Mouse (Mus musculus) megakaryocyte-erythroid progenitor cell, adult 5-6 weeks (primary cell): Measurements from ENCODE around the gene Tk1. TPM values are rescaled to one million over a fixed set of nuclear protein-coding genes. Genes with fewer than 3 reads are reported as not detected.
A peak's percentile ranks its signal among the peaks of the same experiment; 100 is the strongest.
"Not testable (repeated sequence)": the region's sequence is repeated elsewhere in the genome, so short reads cannot be mapped to it uniquely, and the experiment has no call there.

Experiments
- ATAC-seq: replicated peaks from 2 replicates; pipeline ENCODE4 v1.8.0; 2016; ENCODE audit warnings: mild to moderate bottlenecking, inconsistent platforms; ENCODE audit not compliant: severe bottlenecking, poor library complexity, low FRiP score, low TSS enrichment
- total RNA-seq, 2 experiments: library from RNA; stranded (forward) in 1 of 2; stranded (reverse) in 1 of 2; fragments of 200-1000, 215-1000 nt in 1 of 2; fragments of >200 nt in 1 of 2; fragmentation: Nextera tagmentation in 1 of 2; gene quantifications; 2 replicates each; pipeline ENCODE4 v1.2.3; 2014 to 2017

The Tk1 gene
- total RNA-seq, 2 experiments from 2014 or later, result 52.5 to 266 TPM

DNA sequence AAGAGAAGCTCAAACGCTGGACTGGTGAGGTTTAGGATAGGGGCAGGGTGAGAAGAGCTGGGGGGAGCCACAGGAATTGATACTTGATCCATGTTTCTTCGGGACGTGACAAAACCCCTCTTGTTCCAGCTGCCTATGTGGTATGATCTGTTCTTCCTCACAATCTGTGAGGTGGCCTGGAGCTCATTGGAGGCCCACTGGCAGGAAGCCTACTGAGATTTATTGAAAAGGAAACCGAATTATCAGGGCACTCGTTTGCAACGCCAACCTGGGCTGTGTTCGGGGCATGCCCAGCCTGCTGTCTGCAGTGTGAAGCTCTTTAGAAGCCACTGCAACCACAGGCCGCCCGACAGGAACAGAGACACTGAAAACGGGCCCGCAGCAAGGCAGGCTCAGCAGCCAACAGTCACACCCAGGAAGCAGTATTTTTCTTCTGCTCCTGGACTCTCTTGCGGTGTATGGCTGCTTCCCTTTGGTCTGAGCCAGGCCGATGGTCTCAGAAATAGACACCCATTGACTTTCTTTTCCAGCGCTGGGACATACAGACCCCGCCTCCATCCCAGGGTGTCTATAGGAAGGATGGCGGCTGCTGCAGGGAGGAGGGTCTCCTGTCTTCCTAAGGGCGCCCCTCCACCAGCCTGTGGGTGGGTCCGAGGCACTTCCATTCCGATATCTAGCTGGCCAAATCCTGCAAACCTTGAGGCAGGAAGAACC is 22.5 kb upstream of the Tk1 start:
- peak; percentile 25 for ATAC-seq

DNA sequence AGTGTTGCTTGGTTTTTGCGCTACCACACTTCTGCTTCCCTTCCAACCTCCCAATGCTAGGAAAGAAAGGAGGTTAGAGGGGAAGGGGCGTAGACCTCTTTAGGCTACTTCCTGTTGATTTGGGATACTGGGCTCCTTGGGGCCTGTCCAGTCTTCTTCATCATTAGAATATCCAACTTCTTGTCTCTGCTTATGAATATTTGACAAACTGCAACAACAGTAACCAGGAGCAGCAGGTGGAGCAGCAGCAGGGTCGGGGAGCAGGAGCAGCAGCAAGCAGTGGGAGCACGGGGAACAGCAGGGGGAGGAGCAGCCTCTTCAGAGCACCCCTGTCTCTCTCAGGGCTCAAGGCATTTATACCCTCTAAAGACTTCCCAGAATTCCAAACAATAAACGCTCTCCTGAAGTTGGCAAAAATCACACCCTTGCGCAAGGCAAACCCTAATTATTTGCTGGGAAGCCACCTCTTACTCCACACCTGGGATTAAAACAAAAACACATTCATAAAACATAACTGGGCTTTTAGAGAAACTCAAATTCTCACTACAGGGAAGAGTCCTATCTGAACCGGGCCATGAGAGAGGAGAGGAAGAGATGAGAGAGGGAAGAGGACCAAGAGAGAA is 21.8 kb upstream of the Tk1 start:
- ATAC-seq, result no peak

DNA sequence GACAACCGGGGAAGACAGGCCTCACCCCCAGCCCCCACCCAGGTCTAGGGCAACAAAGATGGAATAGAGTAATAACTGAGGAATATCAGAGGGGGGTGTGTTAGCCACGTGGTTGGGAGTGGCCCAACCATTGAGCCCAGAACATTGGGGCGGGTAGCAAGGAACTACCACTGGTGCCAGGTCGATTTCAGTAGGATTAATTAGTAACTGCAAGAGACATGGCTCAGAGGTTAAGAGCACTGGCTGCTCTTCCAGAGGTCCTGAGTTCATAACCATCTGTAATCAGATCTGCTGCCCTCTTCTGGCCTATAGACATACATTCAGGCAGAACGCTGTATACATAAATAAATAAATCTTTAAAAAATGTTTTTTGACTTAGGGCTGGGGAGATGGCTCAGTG is 20.7 kb upstream of the Tk1 start:
- ATAC-seq, result 0 out of 2 replicates have a peak, but pooled peaks have one; percentile 25

GRCm38 (mm10) chr11:117845651-117846050 is 19.8 kb upstream of the Tk1 start:
- no peak for ATAC-seq

- ATAC-seq, result no peak
These were observed 19.1 kb upstream of the Tk1 start for GRCm38 (mm10) chr11:117844997-117845396.

DNA sequence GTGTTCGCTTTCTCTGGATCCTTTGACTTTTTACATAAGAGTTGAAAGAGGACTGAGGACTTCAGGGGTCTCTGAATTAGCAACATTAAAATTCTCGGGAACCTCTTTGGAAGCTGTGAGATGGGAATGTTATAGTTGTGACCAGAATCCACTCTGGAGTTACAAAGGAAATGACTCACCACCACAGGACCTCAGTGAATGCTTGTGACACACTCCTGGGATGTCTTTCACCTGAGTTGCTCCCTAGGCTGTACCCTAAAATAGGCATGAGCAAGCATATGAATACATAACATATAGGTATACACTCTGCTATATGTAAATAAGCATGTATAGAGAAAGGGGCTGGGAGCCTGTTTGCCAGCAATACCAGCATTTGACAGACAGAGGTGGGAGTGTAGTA is 17.5 kb upstream of the Tk1 start:
- ATAC-seq, result no peak

- ATAC-seq, result no peak
These were observed 15.0 kb upstream of the Tk1 start for GRCm38 (mm10) chr11:117840910-117841309.

DNA sequence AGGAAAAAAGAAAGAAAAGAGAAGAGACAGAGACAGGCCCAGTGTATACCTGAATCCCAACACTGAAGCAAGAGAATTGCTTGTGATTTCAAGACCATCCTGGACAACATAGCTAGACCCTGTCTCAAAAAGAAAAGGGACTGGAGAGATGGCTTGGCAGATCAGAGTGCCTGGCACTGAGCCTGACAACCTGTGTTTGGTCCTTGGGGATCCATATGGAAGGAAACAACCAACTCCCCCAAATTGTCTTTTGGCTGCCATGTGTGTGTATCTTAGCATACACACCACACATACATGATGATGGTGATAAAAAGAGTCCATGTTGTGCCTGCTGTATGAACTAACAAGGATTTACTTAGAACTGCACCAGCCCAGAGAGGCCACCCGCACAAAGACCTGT is 13.1 kb upstream of the Tk1 start:
- peak; percentile 14; the same call in 1 of the 2 replicates for ATAC-seq

DNA sequence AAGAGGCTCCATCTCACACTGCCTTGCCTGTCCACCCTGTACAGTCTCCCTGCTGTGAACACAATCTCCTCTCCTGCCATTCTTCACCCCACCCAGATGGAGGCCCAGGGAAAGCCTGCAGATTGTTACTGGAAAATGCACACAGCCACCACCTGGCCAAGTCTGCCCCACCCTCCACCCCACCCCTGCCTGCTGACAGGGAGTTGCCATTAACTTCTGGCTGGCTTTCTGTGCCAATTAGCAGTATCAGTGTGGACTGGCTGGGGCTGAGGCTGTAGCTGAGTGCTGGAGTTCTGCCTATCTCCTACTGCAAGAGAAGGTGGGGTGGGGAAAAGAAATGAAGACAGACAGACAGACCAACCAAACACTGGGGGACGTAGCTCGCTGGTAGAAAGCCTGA is 12.7 kb upstream of the Tk1 start:
- ATAC-seq, result peak; percentile 92

GRCm38 (mm10) chr11:117836306-117836705 is 10.4 kb upstream of the Tk1 start:
- 0 out of 2 replicates have a peak, but pooled peaks have one; percentile 12 for ATAC-seq

- ATAC-seq, result no peak
These were observed 8.2 kb upstream of the Tk1 start for GRCm38 (mm10) chr11:117834086-117834485.

DNA sequence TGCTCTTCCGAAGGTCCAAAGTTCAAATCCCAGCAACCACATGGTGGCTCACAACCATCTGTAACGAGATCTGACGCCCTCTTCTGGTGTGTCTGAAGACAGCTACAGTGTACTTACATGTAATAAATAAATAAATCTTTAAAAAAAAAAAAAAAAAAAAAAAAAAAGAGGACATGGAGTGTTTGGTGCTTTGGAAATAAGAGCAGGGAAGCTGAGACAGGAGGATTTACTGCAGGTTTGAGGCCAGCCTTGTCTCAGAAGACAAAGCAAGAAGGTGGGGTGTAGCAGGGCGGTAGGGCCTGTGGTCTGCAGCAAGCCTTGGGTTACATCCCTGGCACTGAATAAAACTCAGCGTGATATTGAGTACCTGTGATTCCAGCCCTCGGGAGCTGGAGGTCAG is 7.6 kb upstream of the Tk1 start:
- ATAC-seq, result not testable (repeated sequence)

DNA sequence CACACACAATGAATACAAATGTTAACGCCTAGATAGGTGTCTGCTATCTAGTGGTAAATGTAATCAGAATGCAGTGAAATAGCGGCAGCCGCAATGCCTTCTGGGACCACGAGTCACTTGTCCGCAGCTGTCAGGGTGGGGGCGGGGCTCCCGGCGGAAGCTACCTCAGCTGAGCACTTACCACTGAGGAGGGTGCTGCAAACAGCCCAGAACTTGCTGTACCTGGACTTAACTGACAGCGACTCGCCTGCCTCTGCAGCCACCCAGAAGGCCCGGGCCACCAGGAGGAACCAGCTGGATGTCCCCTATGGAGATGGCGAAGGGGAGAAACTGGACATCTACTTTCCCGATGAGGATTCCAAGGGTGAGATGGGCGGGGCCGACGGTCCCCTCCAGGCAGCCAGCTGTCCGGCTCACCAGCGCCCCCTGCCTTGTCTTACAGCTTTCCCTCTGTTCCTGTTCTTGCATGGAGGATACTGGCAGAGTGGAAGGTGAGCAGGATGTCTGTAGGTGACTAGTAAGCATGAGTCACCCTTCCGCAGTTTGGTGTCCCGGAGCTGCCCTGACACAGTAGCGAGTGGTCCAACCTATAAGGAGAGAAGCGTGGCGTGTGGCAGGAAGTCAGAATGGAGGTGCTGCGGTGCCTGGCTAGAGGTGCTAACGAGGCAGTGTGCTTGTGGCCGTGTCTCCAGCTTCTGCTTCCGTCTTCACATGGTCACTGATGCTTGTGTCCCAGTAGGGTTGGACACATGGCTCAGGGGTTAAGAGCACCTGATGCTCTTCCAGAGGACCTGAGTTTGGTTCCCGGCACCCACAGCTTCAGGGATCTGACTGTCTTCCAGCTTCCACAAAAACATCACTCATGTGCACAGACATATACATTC is 6.4 kb upstream of the Tk1 start:
- peak; percentile 50 for ATAC-seq

DNA sequence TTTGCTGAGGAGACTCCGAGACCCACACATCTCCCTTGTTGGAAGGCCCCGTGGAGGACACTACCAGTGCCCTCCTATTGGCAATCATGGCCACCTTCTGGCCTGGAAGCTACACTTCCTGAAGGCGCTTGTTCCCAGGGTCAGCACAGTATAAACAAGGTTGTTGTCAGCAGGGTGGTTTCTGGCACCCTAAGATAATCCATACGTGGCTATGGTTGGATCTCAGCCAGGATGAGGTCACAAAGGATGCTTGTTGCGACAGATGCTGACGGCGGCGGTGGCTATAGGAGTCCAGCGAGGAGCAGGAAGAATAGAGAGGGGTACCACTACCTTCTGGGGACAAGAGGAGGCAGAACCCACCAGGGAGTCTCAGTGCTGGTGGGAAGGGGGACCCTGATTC is 4.5 kb upstream of the Tk1 start:
- ATAC-seq, result peak; percentile 16

DNA sequence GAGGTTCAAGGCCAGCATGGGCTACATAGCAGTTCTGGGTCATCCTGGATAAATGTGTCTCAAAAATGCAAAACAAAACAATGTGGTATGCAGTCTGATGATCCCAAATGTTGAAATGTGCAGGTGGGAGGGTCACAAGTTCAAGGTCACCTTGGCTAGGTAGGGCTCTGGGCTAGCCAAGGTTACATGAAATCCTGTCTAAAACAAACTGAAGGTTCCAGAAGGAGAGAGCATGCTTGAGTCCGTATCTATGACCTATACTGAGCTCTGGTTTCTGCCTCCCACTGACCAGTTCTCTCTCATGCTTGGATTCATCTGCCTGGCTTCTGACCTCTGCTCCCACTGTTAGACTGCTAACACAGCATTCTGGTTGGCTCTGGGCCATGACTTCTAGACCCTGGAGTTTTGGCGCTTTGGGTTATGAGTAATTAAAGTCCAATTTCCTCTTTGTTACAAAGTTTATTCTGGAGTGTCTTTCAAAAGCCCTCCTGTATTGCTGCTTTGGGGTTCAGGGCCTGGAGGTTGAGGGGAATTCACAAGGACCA is 3.9 kb upstream of the Tk1 start:
- no peak for ATAC-seq

DNA sequence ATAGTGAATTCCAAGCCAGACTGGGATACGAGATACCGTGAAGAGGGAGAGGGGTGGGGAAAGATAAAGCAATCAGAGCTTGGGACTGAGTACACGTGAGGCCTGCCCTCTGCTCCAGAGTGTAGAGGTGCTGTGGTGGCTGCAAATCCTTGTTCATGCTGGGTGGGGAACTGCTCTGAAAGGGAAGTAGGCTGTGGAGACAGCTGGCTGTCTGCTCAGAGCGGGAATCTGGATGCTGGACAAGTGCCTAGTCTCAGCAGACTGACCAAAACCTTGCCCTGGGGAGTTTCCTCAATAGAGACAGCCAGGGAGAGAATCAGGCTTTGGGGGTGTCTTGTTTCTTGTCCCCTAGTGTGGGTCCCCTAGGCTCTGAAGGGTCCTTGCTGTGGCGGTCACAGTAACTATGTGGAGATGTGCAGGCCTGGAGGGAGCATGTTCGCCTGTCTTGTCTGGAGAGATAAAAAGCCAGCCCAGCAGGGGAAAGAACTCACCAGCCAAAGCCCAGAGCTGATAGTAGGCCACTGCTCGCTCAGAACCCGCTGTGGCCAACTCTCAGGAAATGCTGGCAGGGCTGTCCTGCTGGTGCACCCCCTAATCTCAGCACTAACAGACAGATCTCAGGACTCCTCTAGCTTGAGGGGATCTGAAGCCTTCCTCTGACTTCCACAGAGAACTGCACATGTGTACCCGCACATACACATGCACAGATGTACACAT is 3.2 kb upstream of the Tk1 start:
- peak; percentile 60 for ATAC-seq

DNA sequence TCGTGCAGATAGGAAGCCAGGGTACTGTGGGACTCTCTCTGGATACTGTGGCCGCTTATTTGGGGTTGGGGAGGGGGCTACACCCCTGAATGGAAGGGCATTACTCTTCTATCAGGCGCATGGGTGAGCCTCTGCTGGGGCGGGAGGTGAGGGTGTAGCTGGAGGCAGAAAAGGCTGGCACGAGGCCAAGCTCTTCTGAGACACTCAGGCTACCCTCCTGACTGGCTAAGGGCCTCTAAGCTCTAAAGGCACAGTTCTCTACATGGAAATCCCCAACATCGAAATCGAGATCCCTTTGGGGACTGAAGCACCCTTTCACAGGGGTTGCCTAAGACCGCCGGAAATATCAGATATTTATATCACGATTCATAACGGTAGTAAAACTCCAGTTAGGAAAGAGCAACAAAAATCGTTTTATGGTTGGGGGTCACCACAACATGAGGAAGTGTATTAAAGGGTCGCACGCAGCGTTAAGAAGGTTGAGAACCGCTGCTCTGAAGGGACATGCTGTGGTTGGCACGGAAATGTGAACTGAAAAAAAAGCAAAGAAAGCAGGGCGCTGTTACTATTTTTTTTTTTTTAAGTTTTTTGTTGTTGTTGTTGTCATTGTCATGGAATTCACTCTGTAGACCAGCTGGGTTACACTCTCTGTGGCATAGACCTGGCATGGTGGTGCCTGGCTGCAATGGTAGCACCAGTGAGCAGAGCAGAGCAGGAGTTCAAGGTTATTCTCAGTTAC is 2.4 kb upstream of the Tk1 start:
- no peak for ATAC-seq

GRCm38 (mm10) chr11:117827386-117827785 is 1.5 kb upstream of the Tk1 start:
- no peak for ATAC-seq

GRCm38 (mm10) chr11:117826916-117827315 is 1.0 kb upstream of the Tk1 start:
- no peak for ATAC-seq
